Mouse (Mus musculus) forebrain, embryonic 16.5 days (tissue): ENCODE data around the gene Fbxl18. TPM values are rescaled to one million over a fixed set of nuclear protein-coding genes. Genes with fewer than 3 reads are reported as not detected.
"Not testable (repeated sequence)": the region's sequence is repeated elsewhere in the genome, so short reads cannot be mapped to it uniquely, and the experiment has no call there.

Experiments
- ATAC-seq: fragments of 200-750 bp; cut with Nextera tagmentation; 2 replicates; pipeline ENCODE4 v1.8.0; 2017; ENCODE audit warnings: mild to moderate bottlenecking, moderate library complexity
- H3K27ac ChIP-seq: fragments of 300-500 bp; sonication (generic); 2 replicates; pipeline ENCODE4 v1.5.1; 2014; ENCODE audit warnings: low read length, control low read depth
- H3K27me3 ChIP-seq: fragments of 300-500 bp; sonication (generic); replicated peaks from 2 replicates; pipeline ENCODE4 v1.6.1; 2014; ENCODE audit warnings: low read length; ENCODE audit not compliant: control insufficient read depth, insufficient read depth
- H3K36me3 ChIP-seq: fragments of 300-500 bp; sonication (generic); 2 replicates; pipeline ENCODE4 v1.6.1; 2014; ENCODE audit not compliant: control insufficient read depth, insufficient read depth
- H3K4me1 ChIP-seq: fragments of 300-500 bp; sonication (generic); replicated peaks from 2 replicates; pipeline ENCODE4 v1.6.1; 2014; ENCODE audit warnings: low read length; ENCODE audit not compliant: control insufficient read depth, insufficient read depth
- H3K4me2 ChIP-seq: fragments of 300-500 bp; sonication (generic); 2 replicates; pipeline ENCODE4 v1.6.1; 2014; ENCODE audit warnings: mild to moderate bottlenecking, low read length, control low read depth
- H3K4me3 ChIP-seq: fragments of 300-500 bp; sonication (generic); replicated peaks from 2 replicates; pipeline ENCODE4 v1.5.1; 2014; ENCODE audit warnings: mild to moderate bottlenecking, low read length, control low read depth
- H3K9ac ChIP-seq: fragments of 300-500 bp; sonication (generic); replicated peaks from 2 replicates; pipeline ENCODE4 v1.6.1; 2014; ENCODE audit warnings: low read depth, low read length, control low read depth
- H3K9me3 ChIP-seq: fragments of 300-500 bp; sonication (generic); 2 replicates; pipeline ENCODE4 v1.6.1; 2016; ENCODE audit warnings: low read length; ENCODE audit not compliant: control insufficient read depth
- WGBS: fragments of 180-500 bp; shearing (Covaris S2); extraction: QIAGEN DNeasy Blood & Tissue Kit; methylation state at CpG from one replicate; pipeline ENCODE4 v1.1.7; 2014; 5-methylcytosine and 5-hydroxymethylcytosine counted together
- polyA plus RNA-seq: library from polyadenylated mRNA; unstranded; fragments of >200 nt; fragmentation: Nextera tagmentation; extraction: Ambion mirVana; gene quantifications from 2 replicates; pipeline ENCODE4 v1.2.1, GENCODE M21; 2015

The Fbxl18 gene
- polyA plus RNA-seq, 1 experiment from 2014 or later, result 31.4 TPM

DNA sequence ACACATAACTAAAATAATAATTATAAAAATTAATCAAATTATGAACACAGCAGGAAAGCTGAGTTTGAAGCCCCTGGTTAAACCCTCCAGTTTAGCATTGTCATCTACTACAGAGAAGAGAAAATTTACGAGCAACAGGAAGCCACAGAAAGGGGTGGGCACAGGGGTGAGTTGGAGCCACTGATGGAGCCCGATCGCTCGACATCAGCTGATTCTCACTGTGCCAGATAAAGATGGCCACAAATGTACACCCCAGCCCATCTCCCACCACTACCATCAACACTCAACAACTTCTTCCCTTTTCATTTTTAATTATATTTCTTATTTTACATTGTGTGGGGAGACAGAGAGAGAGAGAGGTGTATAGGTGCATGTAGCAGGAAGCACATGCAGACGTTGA, 1.5 kb upstream of the Fbxl18 start:
- Histone ChIP-seq H3K27ac (no peak overlapping the region), H3K4me3 (no peak overlapping the region), H3K9ac (no peak overlapping the region)

GRCm38 (mm10) chr5:142896192-142896591, 971 bp upstream of the Fbxl18 start:
- Histone ChIP-seq H3K4me1 (peaks cover 22% of the 10 kb centered on the region), H3K9me3 (no peaks in the 10 kb centered on the region), H3K4me2 (no peak overlapping the region), H3K9ac (no peak overlapping the region), H3K27me3 (no peaks in the 10 kb centered on the region), H3K27ac (no peak overlapping the region), H3K36me3 (peaks cover 13% of the 10 kb centered on the region), H3K4me3 (no peak overlapping the region)
- WGBS, result 86% methylated on average over 10 of the region's 10 CpGs
- ATAC-seq, result no peak

More for the DNA sequence above, 1.5 kb upstream of the Fbxl18 start:
- Histone ChIP-seq H3K27me3 (no peaks in the 10 kb centered on the region), H3K36me3 (peaks cover 16% of the 10 kb centered on the region), H3K9me3 (no peaks in the 10 kb centered on the region), H3K4me2 (no peak overlapping the region), H3K4me1 (peaks cover 22% of the 10 kb centered on the region)
- ATAC-seq, result no peak
- 90% methylated on average over 5 of the region's 5 CpGs for WGBS

- H3K27me3 ChIP-seq, result no peaks in the 10 kb centered on the region
- WGBS, result 82% methylated on average over 6 of the region's 6 CpGs
- no peak overlapping the region for H3K4me3 ChIP-seq
- no peak overlapping the region for H3K4me2 ChIP-seq
- H3K9ac ChIP-seq, result no peak overlapping the region
- H3K36me3 ChIP-seq, result peaks cover 6% of the 10 kb centered on the region; the same call in 1 of the 2 replicates
- H3K4me1 ChIP-seq, result peaks cover 22% of the 10 kb centered on the region
- no peak overlapping the region for H3K27ac ChIP-seq
- no peaks in the 10 kb centered on the region for H3K9me3 ChIP-seq
- ATAC-seq, result no peak
These were observed 3.8 kb downstream of the Fbxl18 start for GRCm38 (mm10) chr5:142891396-142891795.

- not testable (repeated sequence) for ATAC-seq, H3K4me1 ChIP-seq, H3K4me3 ChIP-seq, H3K4me2 ChIP-seq, H3K27ac ChIP-seq, H3K9ac ChIP-seq, H3K27me3 ChIP-seq, H3K9me3 ChIP-seq
- 86% methylated on average over 3 of the region's 3 CpGs for WGBS
- H3K36me3 ChIP-seq, result peaks cover 24% of the 10 kb centered on the region
These were observed 7.7 kb downstream of the Fbxl18 start for GRCm38 (mm10) chr5:142887533-142887932.

DNA sequence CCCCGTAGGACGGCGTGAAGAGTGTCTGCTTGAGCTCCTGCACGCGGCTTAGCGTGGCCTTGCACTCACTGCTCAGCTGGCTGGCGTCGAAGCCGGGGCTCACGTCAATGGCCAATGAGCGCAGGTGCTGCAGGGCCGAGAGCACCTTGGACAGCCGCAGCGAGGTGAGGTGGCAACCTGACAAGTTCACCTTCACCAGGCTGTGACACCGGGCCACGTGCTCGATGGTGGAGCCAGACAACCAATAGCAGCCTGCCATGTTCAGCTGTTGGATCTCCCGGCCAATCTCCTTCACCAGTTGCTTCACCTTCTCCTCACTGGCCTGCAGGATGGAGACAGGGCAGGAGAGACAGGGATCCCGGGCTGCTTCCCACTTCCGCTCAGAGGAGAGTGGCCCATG, 8.5 kb downstream of the Fbxl18 start:
- no peak overlapping the region for H3K4me2 ChIP-seq
- 95% methylated on average over 20 of the region's 20 CpGs for WGBS
- no peaks in the 10 kb centered on the region; the same call in 1 of the 2 replicates for H3K4me1 ChIP-seq
- no peak overlapping the region for H3K9ac ChIP-seq
- H3K9me3 ChIP-seq, result no peaks in the 10 kb centered on the region
- no peak overlapping the region for H3K4me3 ChIP-seq
- H3K27ac ChIP-seq, result no peak overlapping the region
- H3K27me3 ChIP-seq, result no peaks in the 10 kb centered on the region
- no peak for ATAC-seq
- H3K36me3 ChIP-seq, result peaks cover 24% of the 10 kb centered on the region

GRCm38 (mm10) chr5:142886181-142886580, 9.0 kb downstream of the Fbxl18 start:
- H3K9me3 ChIP-seq, result no peaks in the 10 kb centered on the region
- no peak overlapping the region for H3K4me3 ChIP-seq
- H3K36me3 ChIP-seq, result peaks cover 24% of the 10 kb centered on the region
- ATAC-seq, result no peak
- no peak overlapping the region for H3K4me2 ChIP-seq
- no peak overlapping the region for H3K9ac ChIP-seq
- WGBS, result 94% methylated on average over 19 of the region's 19 CpGs
- H3K27me3 ChIP-seq, result no peaks in the 10 kb centered on the region
- no peak overlapping the region for H3K27ac ChIP-seq
- H3K4me1 ChIP-seq, result peaks cover 5% of the 10 kb centered on the region

DNA sequence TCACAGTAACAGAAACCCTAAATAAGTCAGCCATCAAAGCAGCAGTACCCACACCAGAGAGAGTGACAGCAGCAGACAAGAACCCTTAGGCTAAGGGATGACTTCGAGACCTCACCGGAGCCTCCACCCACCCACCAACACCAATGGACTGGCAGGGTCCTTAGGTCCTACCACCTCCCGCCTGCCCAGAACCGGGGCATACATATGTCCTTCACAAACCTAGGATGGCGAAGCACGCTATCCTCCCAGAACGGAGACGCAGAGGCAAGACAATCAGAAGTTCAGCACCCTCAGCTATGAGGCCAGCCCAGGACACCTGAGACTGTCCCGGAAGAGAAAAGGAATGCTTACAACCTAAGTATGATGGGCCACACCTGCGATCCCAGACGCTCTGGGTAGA, 12.8 kb downstream of the Fbxl18 start:
- H3K27me3 ChIP-seq, result no peaks in the 10 kb centered on the region
- peaks cover 23% of the 10 kb centered on the region for H3K4me1 ChIP-seq
- 96% methylated on average over 11 of the region's 11 CpGs for WGBS
- no peak for ATAC-seq
- peaks cover 24% of the 10 kb centered on the region for H3K36me3 ChIP-seq
- H3K27ac ChIP-seq, result no peak overlapping the region
- no peaks in the 10 kb centered on the region for H3K9me3 ChIP-seq
- no peak overlapping the region for H3K4me2 ChIP-seq
- no peak overlapping the region for H3K9ac ChIP-seq
- no peak overlapping the region for H3K4me3 ChIP-seq

DNA sequence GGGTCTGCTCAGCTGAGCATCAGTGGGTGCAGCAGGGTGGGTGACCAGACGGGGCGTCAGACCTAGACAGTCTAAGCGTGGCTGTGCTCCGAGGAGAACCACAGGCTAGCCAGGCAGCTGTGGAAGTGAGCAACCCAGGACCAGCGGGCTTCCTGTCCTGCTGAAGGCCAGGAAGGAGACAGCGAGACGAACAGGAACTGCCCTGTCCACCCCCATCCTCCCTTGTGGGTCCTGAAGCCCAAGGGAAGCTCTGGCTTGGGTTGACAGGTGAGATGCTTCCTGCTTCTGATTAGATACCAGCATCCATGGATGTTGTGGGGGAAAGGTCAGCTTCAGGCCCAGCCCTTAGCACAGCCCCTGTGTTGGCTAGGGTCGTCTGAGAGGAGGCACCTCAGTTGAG, 13.3 kb downstream of the Fbxl18 start:
- Histone ChIP-seq H3K27me3 (no peaks in the 10 kb centered on the region), H3K9me3 (no peaks in the 10 kb centered on the region), H3K36me3 (peaks cover 22% of the 10 kb centered on the region), H3K27ac (no peak overlapping the region), H3K4me1 (peaks cover 27% of the 10 kb centered on the region), H3K4me2 (no peak overlapping the region), H3K4me3 (no peak overlapping the region), H3K9ac (no peak overlapping the region)
- no peak for ATAC-seq
- 81% methylated on average over 8 of the region's 8 CpGs for WGBS

- H3K27me3 ChIP-seq, result no peaks in the 10 kb centered on the region
- ATAC-seq, result no peak
- H3K27ac ChIP-seq, result peak overlapping the region; percentile 51; the same call in 1 of the 2 replicates
- H3K9ac ChIP-seq, result peak overlapping the region; percentile 45
- no peak overlapping the region for H3K4me2 ChIP-seq
- H3K4me1 ChIP-seq, result peaks cover 29% of the 10 kb centered on the region
- 26% methylated on average over 13 of the region's 13 CpGs for WGBS
- no peaks in the 10 kb centered on the region for H3K9me3 ChIP-seq
- no peak overlapping the region for H3K4me3 ChIP-seq
- peaks cover 14% of the 10 kb centered on the region for H3K36me3 ChIP-seq
These were observed 14.3 kb downstream of the Fbxl18 start for GRCm38 (mm10) chr5:142880806-142881516.
